Mouse (Mus musculus) forebrain, postnatal 0 days (tissue): ENCODE results near the gene Nell2. TPM values are rescaled to one million over a fixed set of nuclear protein-coding genes. Genes with fewer than 3 reads are reported as not detected.

Source experiments
- ATAC-seq: fragments of 200-750 bp; cut with Nextera tagmentation; 2 replicates; pipeline ENCODE4 v1.8.0; 2017; ENCODE audit warnings: mild to moderate bottlenecking, moderate library complexity
- DNase-seq: peaks from one replicate; pipeline ENCODE4 v3.0.0-alpha.2; 2015
- H3K27ac ChIP-seq: fragments of 300-500 bp; sonication (generic); 2 replicates; pipeline ENCODE4 v1.5.1; 2014; ENCODE audit warnings: low read depth, mild to moderate bottlenecking, antibody characterized with exemption, low read length, moderate library complexity, mixed read lengths
- H3K27me3 ChIP-seq: fragments of 300-500 bp; sonication (generic); 2 replicates; pipeline ENCODE4 v1.6.1; 2014; ENCODE audit warnings: mild to moderate bottlenecking, low read length, mixed read lengths; ENCODE audit not compliant: insufficient read depth
- H3K36me3 ChIP-seq: fragments of 300-500 bp; sonication (generic); 2 replicates; pipeline ENCODE4 v1.6.1; 2014; ENCODE audit warnings: mild to moderate bottlenecking, moderate library complexity; ENCODE audit not compliant: insufficient read depth
- H3K4me1 ChIP-seq: fragments of 300-500 bp; sonication (generic); 2 replicates; pipeline ENCODE4 v1.6.1; 2014; ENCODE audit warnings: antibody characterized with exemption; ENCODE audit not compliant: insufficient read depth
- H3K4me2 ChIP-seq: fragments of 300-500 bp; sonication (generic); 2 replicates; pipeline ENCODE4 v1.6.1; 2014; ENCODE audit warnings: low read depth, mild to moderate bottlenecking, moderate library complexity
- H3K4me3 ChIP-seq: fragments of 300-500 bp; sonication (generic); 2 replicates; pipeline ENCODE4 v1.5.1; 2014; ENCODE audit warnings: low read depth, low read length, mixed read lengths
- H3K9ac ChIP-seq: fragments of 300-500 bp; sonication (generic); 2 replicates; pipeline ENCODE4 v1.6.1; 2014; ENCODE audit warnings: mild to moderate bottlenecking
- H3K9me3 ChIP-seq: fragments of 300-500 bp; sonication (generic); 2 replicates; pipeline ENCODE4 v1.6.1; 2016; ENCODE audit warnings: low read length
- CTCF ChIP-seq: sonication (generic); IDR thresholded peaks from 2 replicates; pipeline ENCODE4 v1.5.1; 2016; ENCODE audit warnings: antibody characterized with exemption, control low read depth, low read depth
- WGBS: fragments of 180-500 bp; shearing (Covaris S2); extraction: QIAGEN DNeasy Blood & Tissue Kit; methylation state at CpG from one replicate; pipeline ENCODE4 v1.1.7; 2014; 5-methylcytosine and 5-hydroxymethylcytosine counted together
- polyA plus RNA-seq: library from polyadenylated mRNA; unstranded; fragments of >200 nt; fragmentation: Nextera tagmentation; extraction: Ambion mirVana; gene quantifications from 2 replicates; pipeline ENCODE4 v1.2.1, GENCODE M21; 2015
- total RNA-seq: library from RNA; depleted of rRNA; stranded (reverse); fragments of >200 nt; gene quantifications from 2 replicates; pipeline ENCODE4 v1.2.3, GENCODE M21; 2014; rRNA removed

The Nell2 gene
- total RNA-seq (303 and 327 TPM in 2 replicates), polyA plus RNA-seq (237 and 258 TPM in 2 replicates)

DNA sequence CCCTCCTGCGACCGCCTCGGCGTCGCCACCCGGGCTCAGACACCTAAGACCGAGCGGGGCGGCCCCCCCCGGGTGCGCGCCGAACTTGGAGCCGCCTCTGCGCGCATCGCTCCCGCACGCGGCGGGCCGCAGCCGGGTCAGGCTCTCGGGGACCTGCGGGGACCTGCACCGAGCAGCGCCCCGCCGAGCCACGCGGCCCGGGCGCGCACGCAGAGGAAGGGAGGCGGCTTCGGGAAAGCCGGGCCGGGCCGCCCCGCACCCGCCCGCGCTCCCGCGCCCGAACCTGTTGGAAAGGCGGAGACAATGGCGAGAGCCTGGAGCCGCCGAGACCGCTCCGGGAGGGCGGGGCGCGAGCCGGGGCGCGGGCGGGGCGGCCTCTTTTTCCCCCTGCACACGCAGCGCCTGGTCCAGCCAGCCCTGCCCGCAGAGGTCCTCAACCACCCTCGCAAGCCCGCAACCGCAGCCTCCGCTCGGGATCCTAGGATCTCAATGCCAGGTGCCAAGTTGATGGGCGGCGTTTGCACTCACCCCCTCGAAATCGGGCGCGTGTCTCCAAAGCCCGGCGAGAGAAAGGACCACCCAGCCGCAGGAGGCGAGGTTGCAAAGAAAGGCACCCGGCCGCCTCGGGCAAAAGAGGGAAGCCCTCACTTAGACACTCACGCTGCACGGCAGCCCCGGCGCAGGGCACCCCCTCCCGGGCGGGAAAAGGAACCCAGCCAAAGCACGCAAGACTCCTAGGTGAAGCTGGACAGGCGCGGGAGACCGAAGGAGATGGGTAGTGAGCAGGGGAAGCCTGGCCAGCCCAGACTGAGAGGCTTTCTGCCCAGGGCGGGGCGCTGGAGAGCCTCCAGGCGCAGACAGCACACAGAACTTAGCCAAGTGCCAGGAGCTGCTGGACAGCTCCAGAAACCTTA lies at the start of gene Nell2:
TSS of gene Nell2 (minus strand) at position 612 of the 914 bp plus-strand sequence.
- peak; percentile 80 for ATAC-seq

DNA sequence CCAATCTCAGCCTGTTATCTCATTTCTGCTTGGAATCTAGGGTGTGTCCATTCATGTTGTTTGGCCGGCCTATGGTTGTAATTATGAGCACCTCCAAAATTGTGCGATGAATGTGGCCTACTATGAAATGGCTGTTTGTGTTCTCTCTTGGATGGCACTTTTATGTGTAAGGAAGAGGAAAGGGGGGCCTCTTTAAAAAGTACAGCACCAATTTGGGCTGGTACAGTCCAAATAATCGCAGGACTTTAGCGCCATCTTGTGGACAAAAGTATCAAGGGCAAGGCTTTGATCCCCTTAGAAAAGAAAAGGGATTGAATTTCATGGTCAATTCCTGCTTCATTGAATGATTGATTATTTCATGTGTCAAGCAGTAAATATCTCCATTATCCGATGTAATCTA lies 46.3 kb upstream of the Nell2 start:
- TF ChIP-seq CTCF: peak; percentile 92
- Histone ChIP-seq H3K9ac (no peak overlapping the region), H3K36me3 (no peaks in the 10 kb centered on the region), H3K4me3 (no peak overlapping the region), H3K27ac (no peak overlapping the region), H3K27me3 (no peaks in the 10 kb centered on the region), H3K4me1 (no peaks in the 10 kb centered on the region), H3K9me3 (no peaks in the 10 kb centered on the region), H3K4me2 (no peak overlapping the region; the same call in 1 of the 2 replicates)
- DNase-seq: peak; percentile 93
- ATAC-seq: peak; percentile 77
- WGBS: 12% methylated on average over 5 of the region's 5 CpGs

More for the DNA sequence above, at the start of gene Nell2:
- H3K9me3 ChIP-seq: no peaks in the 10 kb centered on the region
- H3K9ac ChIP-seq: peak within 1 kb of the TSS; percentile 91
- TF ChIP-seq CTCF: peak; percentile 62; the same call in 1 of the 2 replicates
- DNase-seq: peak; percentile 78
- H3K4me3 ChIP-seq: peak within 1 kb of the TSS; percentile 83
- H3K4me1 ChIP-seq: no peaks in the 10 kb centered on the region
- peak within 1 kb of the TSS; percentile 74 for H3K4me2 ChIP-seq
- no peaks in the 10 kb centered on the region for H3K27me3 ChIP-seq
- peak within 1 kb of the TSS; percentile 96 for H3K27ac ChIP-seq
- WGBS: under 1% methylated on average over 81 of the region's 95 CpGs
- H3K36me3 ChIP-seq: no peaks in the 10 kb centered on the region

DNA sequence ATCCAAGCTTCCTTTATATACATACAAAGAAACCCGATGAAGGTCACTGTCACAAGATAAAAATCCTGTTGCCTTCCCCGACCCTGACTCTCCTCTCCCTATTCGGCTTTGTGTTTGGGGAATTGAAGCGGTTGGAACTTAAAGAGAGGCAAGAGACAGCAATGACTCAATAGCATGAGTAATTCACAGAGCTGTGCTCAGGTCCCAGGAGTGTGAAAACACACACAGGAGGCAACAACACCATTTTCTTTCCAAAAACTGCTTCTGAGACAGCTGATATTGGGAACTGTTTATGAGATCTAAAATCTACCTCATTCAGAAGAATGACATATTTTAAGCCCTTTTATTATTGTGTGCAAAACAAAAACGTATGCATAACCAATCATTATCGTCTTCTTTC lies 41.2 kb upstream of the Nell2 start:
- Histone ChIP-seq H3K36me3 (no peaks in the 10 kb centered on the region), H3K4me1 (no peaks in the 10 kb centered on the region), H3K4me3 (no peak overlapping the region), H3K27me3 (no peaks in the 10 kb centered on the region), H3K27ac (no peak overlapping the region), H3K9me3 (no peaks in the 10 kb centered on the region), H3K4me2 (no peak overlapping the region), H3K9ac (no peak overlapping the region)
- DNase-seq: no peak
- WGBS: 78% methylated on average over 6 of the region's 6 CpGs
- TF ChIP-seq CTCF: no peak
- ATAC-seq: no peak

DNA sequence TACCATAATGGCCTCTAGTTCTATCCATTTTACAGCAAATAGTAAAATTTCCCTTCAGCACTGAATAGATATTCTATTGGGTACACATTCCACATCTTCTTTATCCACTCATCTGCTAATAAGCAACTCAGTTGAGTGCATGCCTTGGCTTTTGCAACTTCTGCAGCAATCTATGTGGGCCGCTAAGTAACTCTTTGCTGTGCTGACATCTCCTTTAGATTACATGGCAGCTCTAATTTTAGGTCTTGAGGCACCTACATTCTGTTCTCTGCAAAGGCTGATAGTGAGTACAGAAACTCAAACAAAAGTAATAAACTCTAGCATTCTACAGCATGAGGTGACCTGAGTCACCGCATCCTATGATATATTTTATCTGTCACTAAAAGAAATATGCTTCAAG lies 36.8 kb upstream of the Nell2 start:
- Histone ChIP-seq H3K9ac (no peak overlapping the region), H3K4me3 (no peak overlapping the region), H3K27ac (no peak overlapping the region), H3K27me3 (no peaks in the 10 kb centered on the region), H3K9me3 (no peaks in the 10 kb centered on the region), H3K36me3 (no peaks in the 10 kb centered on the region), H3K4me2 (no peak overlapping the region), H3K4me1 (no peaks in the 10 kb centered on the region)
- DNase-seq: no peak
- no peak for ATAC-seq
- WGBS: 90% methylated on average over 2 of the region's 2 CpGs
- TF ChIP-seq CTCF: no peak

DNA sequence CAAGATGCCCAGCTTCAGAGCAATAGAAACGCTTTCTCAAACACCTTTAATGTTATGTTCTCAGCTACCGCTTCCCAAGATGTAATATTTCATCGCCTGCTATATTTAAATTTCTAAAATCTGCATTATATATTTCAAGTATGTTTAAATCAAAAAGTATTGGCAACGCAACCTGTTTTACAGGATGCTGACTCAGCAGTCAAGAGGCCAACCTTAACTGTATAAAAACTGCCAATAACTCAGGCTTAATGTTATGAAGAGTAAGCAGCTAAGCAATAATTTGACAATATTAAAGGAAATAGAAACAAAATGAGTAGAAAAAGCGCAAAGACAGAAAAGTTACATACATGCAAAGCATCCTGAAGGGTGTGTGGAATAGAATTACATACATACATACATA lies 32.9 kb upstream of the Nell2 start:
- H3K4me1 ChIP-seq: no peaks in the 10 kb centered on the region
- TF ChIP-seq CTCF: no peak
- 90% methylated on average over 5 of the region's 5 CpGs for WGBS
- DNase-seq (no peak), ATAC-seq (no peak)
- H3K36me3 ChIP-seq: no peaks in the 10 kb centered on the region
- H3K4me3 ChIP-seq: no peak overlapping the region
- H3K9me3 ChIP-seq: no peaks in the 10 kb centered on the region
- no peak overlapping the region for H3K27ac ChIP-seq
- H3K27me3 ChIP-seq: no peaks in the 10 kb centered on the region
- no peak overlapping the region for H3K9ac ChIP-seq
- no peak overlapping the region for H3K4me2 ChIP-seq

DNA sequence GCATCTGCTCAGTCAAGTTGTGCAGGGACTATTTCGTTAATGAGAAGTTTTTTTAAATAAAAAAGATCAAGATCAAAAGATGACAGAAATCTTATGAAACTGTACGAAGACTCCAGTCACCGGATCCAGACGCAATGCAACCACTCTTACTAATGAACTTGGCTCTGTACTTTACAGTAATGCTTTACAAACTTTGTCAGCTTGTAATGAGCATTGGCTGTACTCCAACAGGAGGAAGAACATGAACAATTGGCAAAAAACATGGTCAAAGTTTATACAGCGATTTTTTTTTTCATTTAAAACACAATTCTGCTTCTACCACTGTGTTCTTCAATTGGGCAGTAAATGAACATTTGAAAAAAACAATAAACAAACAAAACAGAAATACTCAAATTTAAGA lies 21.7 kb upstream of the Nell2 start:
- no peak overlapping the region for H3K4me3 ChIP-seq
- no peak overlapping the region for H3K27ac ChIP-seq
- TF ChIP-seq CTCF: no peak
- no peak overlapping the region for H3K4me2 ChIP-seq
- DNase-seq (no peak), ATAC-seq (no peak)
- H3K36me3 ChIP-seq: no peaks in the 10 kb centered on the region
- no peaks in the 10 kb centered on the region for H3K4me1 ChIP-seq
- no peaks in the 10 kb centered on the region for H3K9me3 ChIP-seq
- H3K9ac ChIP-seq: no peak overlapping the region
- WGBS: 33% methylated on average over 5 of the region's 5 CpGs
- no peaks in the 10 kb centered on the region for H3K27me3 ChIP-seq

DNA sequence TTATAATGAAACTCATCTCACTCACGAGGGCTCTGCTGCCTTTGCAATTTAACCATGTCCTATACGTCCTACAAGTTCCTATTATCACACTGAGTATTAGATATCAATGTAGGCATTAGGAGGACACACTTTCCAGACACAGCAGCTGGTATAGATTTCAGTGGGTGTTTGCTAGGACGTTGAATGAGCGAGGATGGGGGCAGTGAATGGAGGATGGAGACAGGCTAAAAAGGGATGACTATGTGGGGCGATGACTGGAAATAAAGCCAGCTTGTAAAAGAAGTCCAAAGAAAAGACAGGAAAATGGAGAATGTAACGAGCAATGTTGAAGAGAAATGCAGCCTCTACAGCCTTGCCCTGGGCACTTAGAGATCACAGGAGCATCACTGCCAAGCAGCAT lies 14.3 kb upstream of the Nell2 start:
- DNase-seq: no peak
- Histone ChIP-seq H3K27ac (no peak overlapping the region), H3K4me3 (no peak overlapping the region), H3K27me3 (no peaks in the 10 kb centered on the region), H3K9me3 (no peaks in the 10 kb centered on the region), H3K9ac (no peak overlapping the region), H3K36me3 (no peaks in the 10 kb centered on the region), H3K4me1 (no peaks in the 10 kb centered on the region), H3K4me2 (no peak overlapping the region)
- ATAC-seq: no peak
- TF ChIP-seq CTCF: no peak
- 69% methylated on average over 6 of the region's 6 CpGs for WGBS
